Mouse (Mus musculus) bone marrow, adult 2 months (tissue): ENCODE results near the gene Evi2b.

Experiments
- CTCF ChIP-seq: fragments of 200-500 bp; IDR thresholded peaks from 2 replicates; pipeline ENCODE4 v1.5.1; 2011; ENCODE audit warnings: low read length, control low read depth; ENCODE audit not compliant: control insufficient read depth, insufficient read depth
- POLR2A ChIP-seq: fragments of 200-500 bp; IDR thresholded peaks from 2 replicates; pipeline ENCODE4 v1.6.1; 2011; ENCODE audit warnings: low read depth, mild to moderate bottlenecking, control low read depth, low read length, borderline replicate concordance; ENCODE audit not compliant: control insufficient read depth

DNA sequence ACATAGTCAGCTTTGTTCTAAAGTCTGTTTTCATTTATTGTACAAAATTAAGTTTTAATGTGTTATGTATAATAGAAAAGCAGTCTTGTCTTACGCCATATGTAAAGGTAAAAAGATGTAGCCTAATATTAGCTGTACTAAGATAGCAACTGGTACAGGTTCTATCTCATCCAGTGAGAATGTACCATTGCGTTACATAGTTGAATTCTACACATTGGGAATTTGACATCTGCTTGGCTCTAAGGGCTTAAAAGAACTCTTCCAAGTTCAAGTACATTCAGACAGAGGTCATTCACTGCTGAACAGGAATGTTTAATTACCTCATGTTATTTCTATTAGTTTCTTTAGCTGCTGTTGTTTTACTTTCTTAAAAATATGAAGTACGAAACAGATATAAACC is 3.0 kb upstream of the Evi2b start:
- no peak for TF ChIP-seq CTCF
- no peak for TF ChIP-seq POLR2A
